Mouse (Mus musculus): ENCODE data around the gene Snap47.

Gene Snap47

GRCm38 (mm10) chr11:59451086-59451485, at the start of gene Snap47:
TSS of gene Snap47 (minus strand) at chr11:59451186.
- no peak for DNase-seq (ENCODE audit: low read depth, low spot score)

- peak; percentile 68 for DNase-seq (ENCODE audit: low read depth, low spot score)
These were observed 46.8 kb upstream of the Snap47 start for GRCm38 (mm10) chr11:59497747-59498146.

GRCm38 (mm10) chr11:59496672-59497310, 45.8 kb upstream of the Snap47 start:
- DNase-seq (ENCODE audit: low read depth, low spot score): no peak

- DNase-seq (ENCODE audit: low read depth, low spot score): no peak
These were observed 35.2 kb upstream of the Snap47 start for GRCm38 (mm10) chr11:59486222-59486621.

- no peak for DNase-seq (ENCODE audit: low read depth, low spot score)
These were observed 34.7 kb upstream of the Snap47 start for GRCm38 (mm10) chr11:59485641-59486040.

- peak; percentile 62 for DNase-seq (ENCODE audit: low read depth, low spot score)
These were observed 32.2 kb upstream of the Snap47 start for GRCm38 (mm10) chr11:59483212-59483611.

- no peak for DNase-seq (ENCODE audit: low read depth, low spot score)
These were observed 26.3 kb upstream of the Snap47 start for GRCm38 (mm10) chr11:59477240-59477639.

- DNase-seq (ENCODE audit: low read depth, low spot score): peak; percentile 96
These were observed 21.3 kb upstream of the Snap47 start, which contains the start of gene Zfp867 for GRCm38 (mm10) chr11:59472326-59472677. TSS of gene Zfp867 (minus strand) at chr11:59472474.

- DNase-seq (ENCODE audit: low read depth, low spot score): peak; percentile 56
These were observed 20.7 kb upstream of the Snap47 start for GRCm38 (mm10) chr11:59471413-59472325.

- no peak for DNase-seq (ENCODE audit: low read depth, low spot score)
These were observed 9.5 kb upstream of the Snap47 start for GRCm38 (mm10) chr11:59460459-59460858.

GRCm38 (mm10) chr11:59458973-59459372, 8.0 kb upstream of the Snap47 start:
- DNase-seq (ENCODE audit: low read depth, low spot score): peak; percentile 98

- DNase-seq (ENCODE audit: low read depth, low spot score): no peak
These were observed 5.9 kb upstream of the Snap47 start for GRCm38 (mm10) chr11:59456891-59457290.

GRCm38 (mm10) chr11:59456346-59456745, 5.4 kb upstream of the Snap47 start:
- no peak for DNase-seq (ENCODE audit: low read depth, low spot score)

GRCm38 (mm10) chr11:59450230-59450771, 685 bp downstream of the Snap47 start:
- no peak for DNase-seq (ENCODE audit: low read depth, low spot score)

- peak; percentile 94 for DNase-seq (ENCODE audit: low read depth, low spot score)
These were observed 1.2 kb downstream of the Snap47 start, which contains the start of gene Jmjd4 for GRCm38 (mm10) chr11:59449741-59450229. TSS of gene Jmjd4 (plus strand) at chr11:59450045.

GRCm38 (mm10) chr11:59443102-59443501, 7.9 kb downstream of the Snap47 start:
- DNase-seq (ENCODE audit: low read depth, low spot score): peak; percentile 69

GRCm38 (mm10) chr11:59437954-59438353, 13.0 kb downstream of the Snap47 start:
- no peak for DNase-seq (ENCODE audit: low read depth, low spot score)

GRCm38 (mm10) chr11:59432261-59432660, 18.7 kb downstream of the Snap47 start:
- DNase-seq (ENCODE audit: low read depth, low spot score): no peak

- no peak for DNase-seq (ENCODE audit: low read depth, low spot score)
These were observed 21.0 kb downstream of the Snap47 start for GRCm38 (mm10) chr11:59429959-59430358.

- DNase-seq (ENCODE audit: low read depth, low spot score): no peak
These were observed 22.8 kb downstream of the Snap47 start for GRCm38 (mm10) chr11:59428057-59428660.

GRCm38 (mm10) chr11:59425671-59426101, 25.3 kb downstream of the Snap47 start:
- peak; percentile 54 for DNase-seq (ENCODE audit: low read depth, low spot score)

Measured in R1 (cell line).